Mouse (Mus musculus) fibroblast of lung, adult 2 months (primary cell): ENCODE data around the gene Klk1b4.
"Not testable (repeated sequence)": the region's sequence is repeated elsewhere in the genome, so short reads cannot be mapped to it uniquely, and the experiment has no call there.

Experiments
- DNase-seq: peaks from one replicate; pipeline ENCODE4 v3.0.0-alpha.2; 2011; ENCODE audit warnings: low read depth

Gene Klk1b4

GRCm38 (mm10) chr7:44207135-44207534, at the start of gene Klk1b4:
Gene Klk1b4, plus strand, starts transcription at chr7:44207435.
- not testable (repeated sequence) for DNase-seq

- DNase-seq: no peak
Observed at GRCm38 (mm10) chr7:44179299-44180045, 27.8 kb upstream of the Klk1b4 start.

- not testable (repeated sequence) for DNase-seq
Observed at GRCm38 (mm10) chr7:44186516-44186915, 20.7 kb upstream of the Klk1b4 start.

GRCm38 (mm10) chr7:44187936-44188335, 19.3 kb upstream of the Klk1b4 start, which contains the start of gene Klk1b24:
Gene Klk1b24, plus strand, starts transcription at chr7:44188236.
- not testable (repeated sequence) for DNase-seq

GRCm38 (mm10) chr7:44193466-44193865, 13.8 kb upstream of the Klk1b4 start:
- DNase-seq: not testable (repeated sequence)

- DNase-seq: no peak
Observed at GRCm38 (mm10) chr7:44197891-44198290, 9.3 kb upstream of the Klk1b4 start, which contains the start of gene Klk1b3. Gene Klk1b3, plus strand, starts transcription at chr7:44198191.

- DNase-seq: no peak
Observed at GRCm38 (mm10) chr7:44208307-44208706, 1.1 kb downstream of the Klk1b4 start.

- no peak for DNase-seq
Observed at GRCm38 (mm10) chr7:44215645-44216044, 8.4 kb downstream of the Klk1b4 start, which contains the start of gene Klk1b5. Gene Klk1b5, plus strand, starts transcription at chr7:44215945.

- not testable (repeated sequence) for DNase-seq
Observed at GRCm38 (mm10) chr7:44221601-44222000, 14.4 kb downstream of the Klk1b4 start.

GRCm38 (mm10) chr7:44222335-44222734, 15.1 kb downstream of the Klk1b4 start:
- DNase-seq: not testable (repeated sequence)

GRCm38 (mm10) chr7:44225076-44225475, 17.8 kb downstream of the Klk1b4 start, which contains the start of gene Klk1:
Gene Klk1, plus strand, starts transcription at chr7:44225360.
- no peak for DNase-seq

- DNase-seq: no peak
Observed at GRCm38 (mm10) chr7:44235909-44236308, 28.7 kb downstream of the Klk1b4 start, which contains the start of gene Gm36864. Gene Gm36864, plus strand, starts transcription at chr7:44236177.

GRCm38 (mm10) chr7:44239913-44240312, 32.7 kb downstream of the Klk1b4 start:
- no peak for DNase-seq

- no peak for DNase-seq
Observed at GRCm38 (mm10) chr7:44240712-44241111, 33.5 kb downstream of the Klk1b4 start.

- DNase-seq: no peak
Observed at GRCm38 (mm10) chr7:44241163-44241562, 33.9 kb downstream of the Klk1b4 start.

GRCm38 (mm10) chr7:44244080-44244479, 36.8 kb downstream of the Klk1b4 start:
- DNase-seq: no peak

GRCm38 (mm10) chr7:44246055-44246983, 39.1 kb downstream of the Klk1b4 start, which contains the start of the genes 1700028J19Rik and 2410002F23Rik:
Gene 1700028J19Rik, minus strand, starts transcription at chr7:44246695.
Gene 2410002F23Rik, plus strand, starts transcription at chr7:44246722.
- peak; percentile 73 for DNase-seq

GRCm38 (mm10) chr7:44246984-44247470, 39.8 kb downstream of the Klk1b4 start:
- no peak for DNase-seq

GRCm38 (mm10) chr7:44247971-44248370, 40.7 kb downstream of the Klk1b4 start:
- no peak for DNase-seq

- DNase-seq: no peak
Observed at GRCm38 (mm10) chr7:44249248-44249647, 42.0 kb downstream of the Klk1b4 start.

GRCm38 (mm10) chr7:44250732-44251275, 43.6 kb downstream of the Klk1b4 start:
- DNase-seq: not testable (repeated sequence)
